21 mouse cellular contexts compared by ENCODE assay signal in the genomic region with DNA sequence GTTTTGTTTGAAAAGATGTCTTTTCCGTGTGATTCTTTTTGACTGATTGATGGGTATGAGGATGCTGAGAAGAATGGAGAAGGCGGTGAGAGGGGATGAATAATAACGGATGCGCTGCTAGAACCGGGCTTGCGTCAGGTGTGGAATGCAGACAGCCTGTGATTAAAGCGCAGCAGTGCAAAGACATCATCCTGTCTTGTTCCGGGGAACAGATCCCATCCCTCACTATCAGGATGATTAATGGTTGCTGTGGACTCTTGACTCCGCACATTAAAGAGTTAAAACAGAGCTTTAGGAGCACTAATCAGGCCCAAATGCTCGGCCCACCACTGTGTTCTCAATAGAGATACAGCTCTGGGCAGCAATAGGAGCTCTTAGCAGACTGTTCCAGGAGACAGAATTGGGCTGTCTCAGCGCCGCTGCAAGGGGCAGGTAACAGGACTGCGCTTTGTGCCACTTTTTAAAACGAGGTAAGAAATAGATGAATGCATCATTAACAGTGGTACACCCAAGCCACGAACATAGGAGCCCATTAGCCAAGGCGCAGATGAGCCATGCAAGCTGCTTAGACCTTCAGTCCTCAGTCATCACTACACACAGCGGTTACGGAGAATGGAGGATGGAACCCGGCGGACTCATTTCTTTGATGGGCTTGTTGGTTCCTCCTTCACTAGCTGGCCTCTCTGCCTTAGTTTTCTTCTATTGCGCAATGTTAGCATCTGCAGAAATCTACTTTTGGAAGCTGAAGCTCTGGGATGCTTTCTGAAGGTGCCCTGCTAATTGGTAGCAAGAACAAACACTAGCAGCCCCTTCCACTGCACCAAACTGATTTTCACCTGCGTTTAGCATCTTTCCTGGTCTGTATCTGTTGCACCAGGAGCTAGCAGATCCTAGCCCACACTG.
DNase-seq lines count a peak whose midpoint lies in the region; ATAC-seq and TF ChIP-seq lines count a peak whose summit lies in the region.
"Had no signal": no experiment of that assay in that cellular context is flagged by ENCODE, and none has a peak within 500 bp of the region (broad histone marks: within the 10 kb centered on the region; RNA-seq: fewer than 3 reads in every experiment).

No protein-coding gene starts in this region.

- H3K4me2 ChIP-seq in hindbrain, embryonic 13.5 days, result no peak overlapping the region
- H3K4me2 ChIP-seq in limb, embryonic 14.5 days (replicated peaks; ENCODE audit: low read depth, low read length, severe bottlenecking), result 0 out of 2 replicates have a peak overlapping the region, but pooled peaks have one; percentile 7
- H3K4me2 ChIP-seq in neural tube, embryonic 15.5 days, result peak overlapping the region; percentile 22
- H3K4me2 ChIP-seq: heart, embryonic 13.5 days; intestine, embryonic 15.5 days; liver, embryonic 15.5 days; midbrain, embryonic 15.5 days had no signal

- no peak overlapping the region for H3K27ac ChIP-seq in hindbrain, embryonic 13.5 days
- no peak overlapping the region for H3K27ac ChIP-seq in hindbrain, embryonic 10.5 days
- H3K27ac ChIP-seq in embryonic facial prominence, embryonic 10.5 days (replicated peaks), result no peak overlapping the region
- no peak overlapping the region for H3K27ac ChIP-seq in limb, embryonic 14.5 days (replicated peaks; ENCODE audit: low read depth, low read length)
- H3K27ac ChIP-seq in neural tube, embryonic 15.5 days (replicated peaks), result no peak overlapping the region
- H3K27ac ChIP-seq: forebrain, embryonic 10.5 days; heart, embryonic 13.5 days; intestine, embryonic 15.5 days; left cerebral cortex, adult 2 months; liver, embryonic 15.5 days; midbrain, embryonic 15.5 days had no signal

- no peak for TF ChIP-seq POLR2A in limb, embryonic 14.5 days (IDR thresholded peaks at IDR 0.05; ENCODE audit: borderline replicate concordance, extremely low read depth, insufficient read depth, insufficient read length)

- no peak overlapping the region for H3K9ac ChIP-seq in hindbrain, embryonic 13.5 days
- no peak overlapping the region for H3K9ac ChIP-seq in limb, embryonic 14.5 days (ENCODE audit: low read depth, low read length, severe bottlenecking)
- H3K9ac ChIP-seq in neural tube, embryonic 15.5 days (replicated peaks), result no peak overlapping the region
- H3K9ac ChIP-seq: forebrain, postnatal 0 days; heart, embryonic 13.5 days; intestine, embryonic 15.5 days; liver, embryonic 15.5 days; midbrain, embryonic 15.5 days had no signal

- no peaks in the 10 kb centered on the region for H3K36me3 ChIP-seq in hindbrain, embryonic 13.5 days
- H3K36me3 ChIP-seq in hindbrain, embryonic 10.5 days, result no peaks in the 10 kb centered on the region
- no peaks in the 10 kb centered on the region for H3K36me3 ChIP-seq in embryonic facial prominence, embryonic 10.5 days (replicated peaks)
- H3K36me3 ChIP-seq in limb, embryonic 14.5 days (ENCODE audit: control insufficient read depth, insufficient read depth, low read length), result no peaks in the 10 kb centered on the region
- no peaks in the 10 kb centered on the region for H3K36me3 ChIP-seq in neural tube, embryonic 15.5 days
- H3K36me3 ChIP-seq: forebrain, embryonic 10.5 days; heart, embryonic 13.5 days; intestine, embryonic 15.5 days; liver, embryonic 15.5 days; midbrain, embryonic 15.5 days had no signal

- peaks cover 20% of the 10 kb centered on the region for H3K4me1 ChIP-seq in hindbrain, embryonic 13.5 days (replicated peaks)
- no peaks in the 10 kb centered on the region for H3K4me1 ChIP-seq in hindbrain, embryonic 10.5 days (replicated peaks)
- peaks cover 13% of the 10 kb centered on the region for H3K4me1 ChIP-seq in embryonic facial prominence, embryonic 10.5 days
- H3K4me1 ChIP-seq in limb, embryonic 14.5 days (ENCODE audit: control insufficient read depth, insufficient read depth, low read length), result peaks cover 9% of the 10 kb centered on the region; the same call in 1 of the 2 replicates
- H3K4me1 ChIP-seq in neural tube, embryonic 15.5 days, result peaks cover 10% of the 10 kb centered on the region
- H3K4me1 ChIP-seq: heart, embryonic 13.5 days; intestine, embryonic 15.5 days; liver, embryonic 15.5 days; megakaryocyte, embryonic 14.5 days; midbrain, embryonic 15.5 days had no signal

- 58% methylated on average over 22 of the region's 22 CpGs for WGBS in hindbrain, embryonic 13.5 days
- WGBS in hindbrain, embryonic 10.5 days, result 77% methylated on average over 22 of the region's 22 CpGs
- 76% methylated on average over 22 of the region's 22 CpGs for WGBS in embryonic facial prominence, embryonic 10.5 days
- WGBS in limb, embryonic 14.5 days, result 37% methylated on average over 22 of the region's 22 CpGs
- 40% methylated on average over 22 of the region's 22 CpGs for WGBS in neural tube, embryonic 15.5 days

- no peak for DNase-seq in hindbrain, embryonic 10.5 days (ENCODE audit: low spot score)
- DNase-seq in embryonic facial prominence, embryonic 10.5 days (ENCODE audit: low spot score), result peak; percentile 24
- no peak for DNase-seq in limb, embryonic 14.5 days (ENCODE audit: low spot score)
- no peak for DNase-seq in left cerebral cortex, adult 18-20 months (ENCODE audit: low spot score in 2 of 2)
- DNase-seq in adrenal gland, adult 8-10 months, result no peak
- DNase-seq: cerebellum, adult 9-10 months; forebrain, postnatal 0 days; kidney, adult 9 months; kidney, postnatal 25 days; left cerebral cortex, postnatal 4 days; thymus, adult 2 months had no signal

- 0 out of 2 replicates have a peak, but pooled peaks cover 4% of the 10 kb centered on the region for H3K27me3 ChIP-seq in hindbrain, embryonic 13.5 days
- no peaks in the 10 kb centered on the region for H3K27me3 ChIP-seq in hindbrain, embryonic 10.5 days (ENCODE audit: insufficient read depth, poor library complexity, severe bottlenecking)
- H3K27me3 ChIP-seq in embryonic facial prominence, embryonic 10.5 days (replicated peaks; ENCODE audit: low read depth, poor library complexity, severe bottlenecking), result no peaks in the 10 kb centered on the region
- no peaks in the 10 kb centered on the region for H3K27me3 ChIP-seq in limb, embryonic 14.5 days (ENCODE audit: control insufficient read depth, insufficient read depth, low read length)
- H3K27me3 ChIP-seq in neural tube, embryonic 15.5 days (replicated peaks), result 0 out of 2 replicates have a peak, but pooled peaks cover 3% of the 10 kb centered on the region
- H3K27me3 ChIP-seq: intestine, embryonic 15.5 days; liver, embryonic 15.5 days; megakaryocyte, embryonic 14.5 days; midbrain, embryonic 15.5 days had no signal

- no peak overlapping the region for H3K4me3 ChIP-seq in hindbrain, embryonic 13.5 days
- H3K4me3 ChIP-seq in hindbrain, embryonic 10.5 days, result no peak overlapping the region
- H3K4me3 ChIP-seq in embryonic facial prominence, embryonic 10.5 days, result no peak overlapping the region
- no peak overlapping the region for H3K4me3 ChIP-seq in limb, embryonic 14.5 days (replicated peaks; ENCODE audit: low read length)
- no peak overlapping the region for H3K4me3 ChIP-seq in neural tube, embryonic 15.5 days (replicated peaks)
- H3K4me3 ChIP-seq: forebrain, embryonic 10.5 days; heart, embryonic 13.5 days; intestine, embryonic 15.5 days; left cerebral cortex, adult 2 months; liver, embryonic 15.5 days; megakaryocyte, embryonic 14.5 days; midbrain, embryonic 15.5 days had no signal

- ATAC-seq in hindbrain, embryonic 13.5 days (ENCODE audit: low FRiP score), result peak; percentile 60; the same call in 1 of the 2 replicates
- no peak for ATAC-seq in limb, embryonic 14.5 days (ENCODE audit: low FRiP score, low read depth)
- peak; percentile 24; the same call in 1 of the 2 replicates for ATAC-seq in neural tube, embryonic 15.5 days (ENCODE audit: low FRiP score)
- ATAC-seq: forebrain, postnatal 0 days; intestine, embryonic 15.5 days; lung, postnatal 0 days; midbrain, embryonic 15.5 days had no signal

- no peaks in the 10 kb centered on the region for H3K9me3 ChIP-seq in hindbrain, embryonic 13.5 days
- H3K9me3 ChIP-seq in hindbrain, embryonic 10.5 days, result no peaks in the 10 kb centered on the region
- no peaks in the 10 kb centered on the region for H3K9me3 ChIP-seq in embryonic facial prominence, embryonic 10.5 days
- no peaks in the 10 kb centered on the region for H3K9me3 ChIP-seq in limb, embryonic 14.5 days (ENCODE audit: control insufficient read depth, low read length)
- no peaks in the 10 kb centered on the region for H3K9me3 ChIP-seq in neural tube, embryonic 15.5 days (replicated peaks)
- H3K9me3 ChIP-seq: forebrain, embryonic 10.5 days; heart, embryonic 13.5 days; intestine, embryonic 15.5 days; liver, embryonic 15.5 days; megakaryocyte, embryonic 14.5 days; midbrain, embryonic 15.5 days had no signal
